Mouse (Mus musculus): Measurements from ENCODE around the gene 2610301B20Rik. TPM values are rescaled to one million over a fixed set of nuclear protein-coding genes. Genes with fewer than 3 reads are reported as not detected.

2610301B20Rik gene
- total and polyA plus RNA-seq, 3 experiments, result 13.3 to 15.7 TPM; not detected in 1

DNA sequence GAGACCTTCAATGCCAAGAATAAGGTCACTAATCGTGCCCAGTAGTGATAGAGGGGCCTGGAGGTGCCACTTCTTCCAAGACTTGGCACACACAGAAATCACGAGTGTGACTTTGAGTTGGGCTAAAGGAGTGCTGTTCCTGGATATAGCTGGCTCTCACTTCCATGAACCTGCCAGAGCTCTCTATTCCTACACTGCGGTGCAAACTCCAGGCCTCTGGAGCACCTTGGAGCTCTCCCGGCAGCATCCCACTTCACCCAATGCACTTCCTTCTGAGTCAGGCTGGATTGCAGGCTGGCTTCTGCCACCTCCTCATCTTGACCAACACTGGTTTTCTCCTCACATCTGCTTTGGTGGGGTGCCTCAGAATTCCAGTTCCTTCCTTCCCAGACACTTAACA, 62.5 kb downstream of the 2610301B20Rik start:
- peaks cover 3 to 4% of the 10 kb centered on the region in 2 experiments; a peak in 3 of 4 replicates for H3K27me3 ChIP-seq (ENCODE audit: control insufficient read depth in 1 of 2, insufficient read depth in 2 of 2, low read length in 2 of 2)
- no peaks in the 10 kb centered on the region for H3K4me1 ChIP-seq (ENCODE audit: control insufficient read depth in 1 of 2, insufficient read depth in 2 of 2, low read length in 2 of 2)
- H3K79me2 ChIP-seq (ENCODE audit: control insufficient read depth, insufficient read depth, low read length, poor library complexity), result no peaks in the 10 kb centered on the region
- H3K9me3 ChIP-seq (replicated peaks; ENCODE audit: insufficient read depth, low read length), result no peaks in the 10 kb centered on the region
- no peak overlapping the region for H3K4me3 ChIP-seq (ENCODE audit: control insufficient read depth in 1 of 2, insufficient read depth in 1 of 2, low read depth in 2 of 2, low read length in 2 of 2)
- H3K9ac ChIP-seq (ENCODE audit: control insufficient read depth, low read depth, low read length, poor library complexity, severe bottlenecking), result no peak overlapping the region
- DNase-seq (ENCODE audit: low read depth, low spot score), result no peak
- no peaks in the 10 kb centered on the region for H3K36me3 ChIP-seq (ENCODE audit: control insufficient read depth in 1 of 2, insufficient read depth in 2 of 2, low read length in 2 of 2)
- TF ChIP-seq HCFC1 (IDR thresholded peaks at IDR 0.05; ENCODE audit: low read depth, low read length), result no peak
- TF ChIP-seq ETS1 (IDR thresholded peaks at IDR 0.05; ENCODE audit: low read depth, low read length), result no peak
- no peak overlapping the region for H3K27ac ChIP-seq (ENCODE audit: control insufficient read depth, low read depth, low read length)
